Mouse (Mus musculus): Measurements from ENCODE around the gene Gm20532. TPM values are rescaled to one million over a fixed set of nuclear protein-coding genes. Genes with fewer than 3 reads are reported as not detected.

Gm20532 gene
- total RNA-seq, 2 experiments from 2014 or later: not detected

GRCm38 (mm10) chr2:26611896-26612295 lies 25.5 kb downstream of the Gm20532 start:
- no peak for ATAC-seq (replicated peaks; ENCODE audit: poor library complexity, severe bottlenecking)

- no peak for ATAC-seq (replicated peaks; ENCODE audit: poor library complexity, severe bottlenecking)
These were observed 28.5 kb downstream of the Gm20532 start for GRCm38 (mm10) chr2:26614903-26615302.

GRCm38 (mm10) chr2:26615459-26616124 lies 29.2 kb downstream of the Gm20532 start:
- ATAC-seq (replicated peaks; ENCODE audit: poor library complexity, severe bottlenecking): no peak

GRCm38 (mm10) chr2:26617331-26617730 lies 30.9 kb downstream of the Gm20532 start:
- no peak for ATAC-seq (replicated peaks; ENCODE audit: poor library complexity, severe bottlenecking)

- ATAC-seq (replicated peaks; ENCODE audit: poor library complexity, severe bottlenecking): no peak
These were observed 31.5 kb downstream of the Gm20532 start for GRCm38 (mm10) chr2:26617928-26618327.

- ATAC-seq (replicated peaks; ENCODE audit: poor library complexity, severe bottlenecking): no peak
These were observed 34.8 kb downstream of the Gm20532 start for GRCm38 (mm10) chr2:26621246-26621645.

- ATAC-seq (replicated peaks; ENCODE audit: poor library complexity, severe bottlenecking): peak; percentile 56
These were observed 36.5 kb downstream of the Gm20532 start for GRCm38 (mm10) chr2:26622984-26623383.

GRCm38 (mm10) chr2:26625419-26625818 lies 39.0 kb downstream of the Gm20532 start:
- no peak for ATAC-seq (replicated peaks; ENCODE audit: poor library complexity, severe bottlenecking)

GRCm38 (mm10) chr2:26626081-26626480 lies 39.6 kb downstream of the Gm20532 start:
- no peak for ATAC-seq (replicated peaks; ENCODE audit: poor library complexity, severe bottlenecking)

GRCm38 (mm10) chr2:26627921-26628739 lies 41.7 kb downstream of the Gm20532 start, which contains the start of gene Fam69b:
Gene Fam69b (plus strand): TSS chr2:26628457.
- peak; percentile 45 for ATAC-seq (replicated peaks; ENCODE audit: poor library complexity, severe bottlenecking)

GRCm38 (mm10) chr2:26628792-26629437 lies 42.5 kb downstream of the Gm20532 start:
- ATAC-seq (replicated peaks; ENCODE audit: poor library complexity, severe bottlenecking): peak; percentile 15; the same call in 1 of the 2 replicates

- ATAC-seq (replicated peaks; ENCODE audit: poor library complexity, severe bottlenecking): no peak
These were observed 46.3 kb downstream of the Gm20532 start for GRCm38 (mm10) chr2:26632541-26633395.

GRCm38 (mm10) chr2:26633953-26634530 lies 47.6 kb downstream of the Gm20532 start:
- no peak for ATAC-seq (replicated peaks; ENCODE audit: poor library complexity, severe bottlenecking)

- ATAC-seq (replicated peaks; ENCODE audit: poor library complexity, severe bottlenecking): peak; percentile 29
These were observed 48.4 kb downstream of the Gm20532 start for GRCm38 (mm10) chr2:26634629-26635488.

GRCm38 (mm10) chr2:26635489-26636324 lies 49.3 kb downstream of the Gm20532 start:
- no peak for ATAC-seq (replicated peaks; ENCODE audit: poor library complexity, severe bottlenecking)

- ATAC-seq (replicated peaks; ENCODE audit: poor library complexity, severe bottlenecking): no peak
These were observed 49.8 kb downstream of the Gm20532 start for GRCm38 (mm10) chr2:26636325-26636635.

- ATAC-seq (replicated peaks; ENCODE audit: poor library complexity, severe bottlenecking): no peak
These were observed 51.0 kb downstream of the Gm20532 start for GRCm38 (mm10) chr2:26637316-26637932.

GRCm38 (mm10) chr2:26638039-26638438 lies 51.6 kb downstream of the Gm20532 start:
- peak; percentile 23 for ATAC-seq (replicated peaks; ENCODE audit: poor library complexity, severe bottlenecking)
